Mouse (Mus musculus): Measurements from ENCODE around the gene Gps2. TPM values are rescaled to one million over a fixed set of nuclear protein-coding genes. Genes with fewer than 3 reads are reported as not detected.
"Not testable (repeated sequence)": the region's sequence is repeated elsewhere in the genome, so short reads cannot be mapped to it uniquely, and the experiment has no call there.

The Gps2 gene
- polyA plus RNA-seq, 1 experiment from 2014 or later, result 87.0 TPM

- Histone ChIP-seq H3K9me3 (no peaks in the 10 kb centered on the region), H3K27ac (peak overlapping the region; percentile 92), H3K27me3 (no peaks in the 10 kb centered on the region), H3K4me1 (replicated peaks) (peaks cover 39% of the 10 kb centered on the region), H3K36me3 (peaks cover 37% of the 10 kb centered on the region), H3K4me3 (replicated peaks) (peak overlapping the region; percentile 89), H3K9ac (replicated peaks) (peak overlapping the region; percentile 92), H3K4me2 (replicated peaks) (peak overlapping the region; percentile 91)
- peak; percentile 62 for ATAC-seq
- WGBS, result under 1% methylated on average over 46 of the region's 65 CpGs
Measured at GRCm38 (mm10) chr11:69920266-69921031, 6.8 kb downstream of the Gps2 start.

- H3K4me1 ChIP-seq (replicated peaks), result peaks cover 30% of the 10 kb centered on the region
- WGBS, result under 1% methylated on average over 78 of the region's 78 CpGs
- H3K36me3 ChIP-seq, result peaks cover 28% of the 10 kb centered on the region
Measured at GRCm38 (mm10) chr11:69921114-69922011, 7.7 kb downstream of the Gps2 start, which contains the start of gene Eif5a. Eif5a (minus strand) TSS chr11:69921958.

GRCm38 (mm10) chr11:69922012-69922756 is 8.5 kb downstream of the Gps2 start:
- peak overlapping the region; percentile 91 for H3K27ac ChIP-seq
- peak overlapping the region; percentile 67 for H3K9ac ChIP-seq (replicated peaks)
- peak overlapping the region; percentile 56 for H3K4me2 ChIP-seq (replicated peaks)
- H3K27me3 ChIP-seq, result no peaks in the 10 kb centered on the region
- no peaks in the 10 kb centered on the region for H3K9me3 ChIP-seq
- WGBS, result 2% methylated on average over 12 of the region's 12 CpGs
- ATAC-seq, result no peak
- H3K4me1 ChIP-seq (replicated peaks), result peaks cover 29% of the 10 kb centered on the region
- peaks cover 20% of the 10 kb centered on the region for H3K36me3 ChIP-seq
- H3K4me3 ChIP-seq (replicated peaks), result peak overlapping the region; percentile 89

More at GRCm38 (mm10) chr11:69921114-69922011, 7.7 kb downstream of the Gps2 start, which contains the start of gene Eif5a:
- ATAC-seq, result peak; percentile 97
- H3K4me3 ChIP-seq (replicated peaks), result peak within 1 kb of the TSS; percentile 89
- H3K4me2 ChIP-seq (replicated peaks), result peak within 1 kb of the TSS; percentile 91
- H3K9me3 ChIP-seq, result no peaks in the 10 kb centered on the region
- no peaks in the 10 kb centered on the region for H3K27me3 ChIP-seq
- peak within 1 kb of the TSS; percentile 92 for H3K9ac ChIP-seq (replicated peaks)
- H3K27ac ChIP-seq, result peak within 1 kb of the TSS; percentile 92

- Histone ChIP-seq H3K9me3 (no peaks in the 10 kb centered on the region), H3K4me3 (replicated peaks) (0 out of 2 replicates have a peak overlapping the region, but pooled peaks have one; percentile 6), H3K4me2 (replicated peaks) (no peak overlapping the region), H3K9ac (replicated peaks) (peak overlapping the region; percentile 42; the same call in 1 of the 2 replicates), H3K36me3 (peaks cover 14% of the 10 kb centered on the region), H3K4me1 (replicated peaks) (peaks cover 29% of the 10 kb centered on the region), H3K27ac (0 out of 2 replicates have a peak overlapping the region, but pooled peaks have one; percentile 91), H3K27me3 (no peaks in the 10 kb centered on the region)
- WGBS, result 74% methylated on average over 3 of the region's 3 CpGs
- no peak for ATAC-seq
Measured at GRCm38 (mm10) chr11:69922796-69923195, 9.1 kb downstream of the Gps2 start.

- 90% methylated on average over 2 of the region's 2 CpGs for WGBS
- H3K4me2 ChIP-seq (replicated peaks), result no peak overlapping the region
- no peak overlapping the region for H3K27ac ChIP-seq
- ATAC-seq, result no peak
- H3K36me3 ChIP-seq, result no peaks in the 10 kb centered on the region
- no peaks in the 10 kb centered on the region for H3K9me3 ChIP-seq
- H3K27me3 ChIP-seq, result no peaks in the 10 kb centered on the region
- H3K9ac ChIP-seq (replicated peaks), result no peak overlapping the region
- H3K4me3 ChIP-seq (replicated peaks), result no peak overlapping the region
- H3K4me1 ChIP-seq (replicated peaks), result peaks cover 5% of the 10 kb centered on the region
Measured at GRCm38 (mm10) chr11:69927501-69927900, 13.8 kb downstream of the Gps2 start.

- 85% methylated on average over 4 of the region's 4 CpGs for WGBS
- H3K4me2 ChIP-seq (replicated peaks), result no peak overlapping the region
- H3K4me3 ChIP-seq (replicated peaks), result no peak overlapping the region
- no peaks in the 10 kb centered on the region for H3K9me3 ChIP-seq
- no peak for ATAC-seq
- no peaks in the 10 kb centered on the region for H3K36me3 ChIP-seq
- H3K27me3 ChIP-seq, result peaks cover 3% of the 10 kb centered on the region; the same call in 1 of the 2 replicates
- H3K9ac ChIP-seq (replicated peaks), result no peak overlapping the region
- H3K27ac ChIP-seq, result no peak overlapping the region
- no peaks in the 10 kb centered on the region for H3K4me1 ChIP-seq (replicated peaks)
Measured at GRCm38 (mm10) chr11:69929712-69930111, 16.0 kb downstream of the Gps2 start.

GRCm38 (mm10) chr11:69930176-69930575 is 16.5 kb downstream of the Gps2 start:
- not testable (repeated sequence) for ATAC-seq; H3K9ac ChIP-seq (replicated peaks); H3K27ac ChIP-seq; H3K27me3 ChIP-seq; H3K4me1 ChIP-seq (replicated peaks); H3K36me3 ChIP-seq; H3K9me3 ChIP-seq; H3K4me3 ChIP-seq (replicated peaks); H3K4me2 ChIP-seq (replicated peaks)
- WGBS, result 91% methylated on average over 8 of the region's 8 CpGs

GRCm38 (mm10) chr11:69930967-69931537 is 17.4 kb downstream of the Gps2 start:
- no peaks in the 10 kb centered on the region for H3K9me3 ChIP-seq
- H3K36me3 ChIP-seq, result no peaks in the 10 kb centered on the region
- 83% methylated on average over 3 of the region's 3 CpGs for WGBS
- peaks cover 7% of the 10 kb centered on the region for H3K4me1 ChIP-seq (replicated peaks)
- no peak for ATAC-seq
- H3K27me3 ChIP-seq, result peaks cover 11% of the 10 kb centered on the region; the same call in 1 of the 2 replicates
- no peak overlapping the region for H3K4me3 ChIP-seq (replicated peaks)
- H3K27ac ChIP-seq, result no peak overlapping the region
- no peak overlapping the region for H3K9ac ChIP-seq (replicated peaks)
- no peak overlapping the region for H3K4me2 ChIP-seq (replicated peaks)

GRCm38 (mm10) chr11:69931769-69932168 is 18.1 kb downstream of the Gps2 start:
- Histone ChIP-seq H3K9ac (replicated peaks) (no peak overlapping the region), H3K36me3 (no peaks in the 10 kb centered on the region), H3K27ac (no peak overlapping the region), H3K4me3 (replicated peaks) (no peak overlapping the region), H3K4me2 (replicated peaks) (no peak overlapping the region), H3K9me3 (no peaks in the 10 kb centered on the region), H3K4me1 (replicated peaks) (peaks cover 15% of the 10 kb centered on the region), H3K27me3 (peaks cover 19% of the 10 kb centered on the region)
- WGBS, result 77% methylated on average over 8 of the region's 8 CpGs
- no peak for ATAC-seq

GRCm38 (mm10) chr11:69932254-69932653 is 18.6 kb downstream of the Gps2 start:
- Histone ChIP-seq H3K4me1 (replicated peaks) (peaks cover 19% of the 10 kb centered on the region), H3K4me2 (replicated peaks) (no peak overlapping the region), H3K36me3 (no peaks in the 10 kb centered on the region), H3K9me3 (no peaks in the 10 kb centered on the region), H3K9ac (replicated peaks) (no peak overlapping the region), H3K27me3 (peaks cover 23% of the 10 kb centered on the region), H3K4me3 (replicated peaks) (no peak overlapping the region), H3K27ac (no peak overlapping the region)
- WGBS, result 42% methylated on average over 3 of the region's 3 CpGs
- no peak for ATAC-seq

- Histone ChIP-seq H3K27me3 (peaks cover 32% of the 10 kb centered on the region), H3K27ac (no peak overlapping the region), H3K4me1 (replicated peaks) (peaks cover 21% of the 10 kb centered on the region), H3K36me3 (no peaks in the 10 kb centered on the region), H3K9me3 (no peaks in the 10 kb centered on the region), H3K9ac (replicated peaks) (no peak overlapping the region), H3K4me2 (replicated peaks) (no peak overlapping the region), H3K4me3 (replicated peaks) (no peak overlapping the region)
- ATAC-seq, result no peak
- 82% methylated on average over 4 of the region's 4 CpGs for WGBS
Measured at GRCm38 (mm10) chr11:69933066-69933465, 19.4 kb downstream of the Gps2 start.
